In genomic region chr9:57922381-57922780, GRCm38 (mm10) we compare ENCODE assay signal across 23 mouse cellular contexts. TPM values are rescaled to one million over a fixed set of nuclear protein-coding genes. Genes with fewer than 3 reads are reported as not detected.
"Had no signal": no experiment of that assay in that cellular context is flagged by ENCODE, and none has a peak within 500 bp of the region (broad histone marks: within the 10 kb centered on the region; RNA-seq: fewer than 3 reads in every experiment).

No protein-coding gene starts in this region.

- H3K27me3 ChIP-seq: kidney, embryonic 15.5 days; limb, embryonic 13.5 days; liver, embryonic 12.5 days; liver, embryonic 15.5 days; lung, embryonic 15.5 days; midbrain, embryonic 12.5 days; midbrain, embryonic 15.5 days; neural tube, embryonic 12.5 days; neural tube, embryonic 15.5 days; stomach, embryonic 15.5 days had no signal

- H3K9ac ChIP-seq: kidney, embryonic 15.5 days; limb, embryonic 13.5 days; liver, embryonic 12.5 days; liver, embryonic 15.5 days; lung, embryonic 15.5 days; midbrain, embryonic 12.5 days; midbrain, embryonic 15.5 days; neural tube, embryonic 12.5 days; neural tube, embryonic 15.5 days; stomach, embryonic 15.5 days had no signal

- ATAC-seq: liver, embryonic 12.5 days; midbrain, embryonic 15.5 days had no signal

- DNase-seq: kidney, postnatal 10 days; kidney, postnatal 36 days; layer of hippocampus, postnatal 36 days; liver; lung, adult 18-20 months; retina, postnatal 1 day; right cerebral cortex, postnatal 25 days; spleen, adult 18-20 months; thymus, adult 2 months; thymus, postnatal 14 days; thymus, postnatal 4 days had no signal

- H3K4me2 ChIP-seq: kidney, embryonic 15.5 days; limb, embryonic 13.5 days; liver, embryonic 12.5 days; liver, embryonic 15.5 days; lung, embryonic 15.5 days; midbrain, embryonic 12.5 days; midbrain, embryonic 15.5 days; neural tube, embryonic 12.5 days; neural tube, embryonic 15.5 days; stomach, embryonic 15.5 days had no signal

- H3K4me1 ChIP-seq: kidney, embryonic 15.5 days; limb, embryonic 10.5 days; limb, embryonic 13.5 days; liver, embryonic 12.5 days; liver, embryonic 15.5 days; lung, embryonic 15.5 days; midbrain, embryonic 12.5 days; midbrain, embryonic 15.5 days; neural tube, embryonic 12.5 days; neural tube, embryonic 15.5 days; stomach, embryonic 15.5 days had no signal

- H3K4me3 ChIP-seq: kidney, embryonic 15.5 days; limb, embryonic 10.5 days; limb, embryonic 13.5 days; liver, embryonic 12.5 days; liver, embryonic 15.5 days; lung, embryonic 15.5 days; midbrain, embryonic 12.5 days; midbrain, embryonic 15.5 days; neural tube, embryonic 12.5 days; neural tube, embryonic 15.5 days; stomach, embryonic 15.5 days had no signal

- H3K27ac ChIP-seq: kidney, embryonic 15.5 days; limb, embryonic 10.5 days; limb, embryonic 13.5 days; liver, embryonic 12.5 days; liver, embryonic 15.5 days; lung, embryonic 15.5 days; macrophage; midbrain, embryonic 12.5 days; midbrain, embryonic 15.5 days; neural tube, embryonic 12.5 days; neural tube, embryonic 15.5 days; stomach, embryonic 15.5 days had no signal

- H3K9me3 ChIP-seq: kidney, embryonic 15.5 days; limb, embryonic 10.5 days; limb, embryonic 13.5 days; liver, embryonic 12.5 days; liver, embryonic 15.5 days; lung, embryonic 15.5 days; midbrain, embryonic 12.5 days; midbrain, embryonic 15.5 days; neural tube, embryonic 12.5 days; neural tube, embryonic 15.5 days; stomach, embryonic 15.5 days had no signal

RNA-seq across cellular contexts. Expression of gene Sema7a, which starts 17.5 kb away (rescaled TPM):
- polyA plus RNA-seq: liver, embryonic 12.5 days; liver, embryonic 15.5 days had no signal
